Mouse (Mus musculus): ENCODE data around the gene Olfr372.

- TF ChIP-seq CTCF (IDR thresholded peaks at IDR 0.05; ENCODE audit: borderline replicate concordance, insufficient read depth, low read length) (no peak), POLR2A (IDR thresholded peaks at IDR 0.05; ENCODE audit: low read depth, low read length) (no peak)
Observed at GRCm38 (mm10) chr8:72019816-72020215, 21.2 kb upstream of the Olfr372 start.
